Mouse (Mus musculus): ENCODE measurements around the gene Gm14288.
"Not testable (repeated sequence)": the region's sequence is repeated elsewhere in the genome, so short reads cannot be mapped to it uniquely, and the experiment has no call there.

Gm14288 gene

GRCm38 (mm10) chr2:175800993-175801392 lies at the start of gene Gm14288:
Gene Gm14288, minus strand, starts transcription at chr2:175801093.
- DNase-seq: not testable (repeated sequence)

- not testable (repeated sequence) for DNase-seq
Measured at GRCm38 (mm10) chr2:175741237-175741636, 59.7 kb downstream of the Gm14288 start, which contains the start of gene Gm2007. Gene Gm2007, plus strand, starts transcription at chr2:175741537.
